Mouse (Mus musculus) embryonic facial prominence, embryonic 15.5 days (tissue): ENCODE measurements around the gene Acbd4. TPM values are rescaled to one million over a fixed set of nuclear protein-coding genes. Genes with fewer than 3 reads are reported as not detected.
A peak's percentile ranks its signal among the peaks of the same experiment; 100 is the strongest.

Experiments
- ATAC-seq: fragments of 200-750 bp; cut with Nextera tagmentation; 2 replicates; pipeline ENCODE4 v1.8.0; 2017; ENCODE audit warnings: low read depth, moderate TSS enrichment; ENCODE audit not compliant: insufficient number of reproducible peaks, low FRiP score, low TSS enrichment
- H3K27ac ChIP-seq: fragments of 300-500 bp; sonication (generic); replicated peaks from 2 replicates; pipeline ENCODE4 v1.5.1; 2015; ENCODE audit warnings: mild to moderate bottlenecking, inconsistent platforms
- H3K27me3 ChIP-seq: fragments of 300-500 bp; sonication (generic); 2 replicates; pipeline ENCODE4 v1.6.1; 2015; ENCODE audit warnings: inconsistent platforms
- H3K36me3 ChIP-seq: fragments of 300-500 bp; sonication (generic); 2 replicates; pipeline ENCODE4 v1.6.1; 2015; ENCODE audit warnings: mild to moderate bottlenecking, inconsistent platforms
- H3K4me1 ChIP-seq: fragments of 300-500 bp; sonication (generic); 2 replicates; pipeline ENCODE4 v1.6.1; 2015; ENCODE audit warnings: inconsistent platforms
- H3K4me2 ChIP-seq: fragments of 300-500 bp; sonication (generic); replicated peaks from 2 replicates; pipeline ENCODE4 v1.6.1; 2015; ENCODE audit warnings: mild to moderate bottlenecking, inconsistent platforms
- H3K4me3 ChIP-seq: fragments of 300-500 bp; sonication (generic); replicated peaks from 2 replicates; pipeline ENCODE4 v1.5.1; 2015; ENCODE audit warnings: mild to moderate bottlenecking, inconsistent platforms
- H3K9ac ChIP-seq: fragments of 300-500 bp; sonication (generic); 2 replicates; pipeline ENCODE4 v1.6.1; 2015; ENCODE audit warnings: inconsistent platforms
- H3K9me3 ChIP-seq: fragments of 300-500 bp; sonication (generic); replicated peaks from 2 replicates; pipeline ENCODE4 v1.6.1; 2016; ENCODE audit warnings: inconsistent platforms
- WGBS: fragments of 180-500 bp; shearing (Covaris S2); methylation state at CpG from one replicate; pipeline ENCODE4 v1.1.7; 2015; 5-methylcytosine and 5-hydroxymethylcytosine counted together
- polyA plus RNA-seq: library from polyadenylated mRNA; unstranded; fragments of >200 nt; fragmentation: Nextera tagmentation; extraction: Ambion mirVana; gene quantifications from 2 replicates; pipeline ENCODE4 v1.2.1, GENCODE M21; 2015

Acbd4 gene
- polyA plus RNA-seq, 1 experiment from 2014 or later = 23.4 TPM

GRCm38 (mm10) chr11:103114270-103114943 is 12.9 kb downstream of the Acbd4 start:
- Histone ChIP-seq H3K36me3 (no peaks in the 10 kb centered on the region), H3K27me3 (no peaks in the 10 kb centered on the region), H3K4me2 (peak overlapping the region; percentile 72), H3K4me1 (peaks cover 43% of the 10 kb centered on the region), H3K27ac (peak overlapping the region; percentile 96), H3K4me3 (peak overlapping the region; percentile 69), H3K9ac (peak overlapping the region; percentile 58; the same call in 1 of the 2 replicates), H3K9me3 (no peaks in the 10 kb centered on the region)
- WGBS = 84% methylated on average over 11 of the region's 11 CpGs
- no peak for ATAC-seq

- H3K36me3 ChIP-seq = no peaks in the 10 kb centered on the region
- H3K9me3 ChIP-seq = no peaks in the 10 kb centered on the region
- no peaks in the 10 kb centered on the region for H3K27me3 ChIP-seq
- H3K4me1 ChIP-seq = peaks cover 43% of the 10 kb centered on the region
- H3K9ac ChIP-seq = peak overlapping the region; percentile 58
- ATAC-seq = peak; percentile 63
- H3K27ac ChIP-seq = peak overlapping the region; percentile 96
- peak overlapping the region; percentile 72 for H3K4me2 ChIP-seq
- peak overlapping the region; percentile 69 for H3K4me3 ChIP-seq
- WGBS = under 1% methylated on average over 34 of the region's 34 CpGs
These were observed 13.9 kb downstream of the Acbd4 start for GRCm38 (mm10) chr11:103115163-103116007.

- Histone ChIP-seq H3K27me3 (no peaks in the 10 kb centered on the region), H3K4me1 (peaks cover 41% of the 10 kb centered on the region), H3K9me3 (no peaks in the 10 kb centered on the region), H3K4me3 (peak within 1 kb of the TSS; percentile 69), H3K27ac (peak within 1 kb of the TSS; percentile 96), H3K9ac (peak within 1 kb of the TSS; percentile 63), H3K36me3 (no peaks in the 10 kb centered on the region), H3K4me2 (peak within 1 kb of the TSS; percentile 72)
- WGBS = under 1% methylated on average over 52 of the region's 53 CpGs
- ATAC-seq = peak; percentile 95
These were observed 14.7 kb downstream of the Acbd4 start, which contains the start of gene Hexim1 for GRCm38 (mm10) chr11:103116008-103116818. Gene Hexim1, plus strand, starts transcription at chr11:103116231.

GRCm38 (mm10) chr11:103116959-103117590 is 15.6 kb downstream of the Acbd4 start:
- H3K27ac ChIP-seq = peak overlapping the region; percentile 95
- H3K36me3 ChIP-seq = no peaks in the 10 kb centered on the region
- peak overlapping the region; percentile 63 for H3K9ac ChIP-seq
- H3K4me1 ChIP-seq = peaks cover 33% of the 10 kb centered on the region
- no peaks in the 10 kb centered on the region for H3K9me3 ChIP-seq
- peak overlapping the region; percentile 72 for H3K4me2 ChIP-seq
- WGBS = 0% methylated on average over 35 of the region's 35 CpGs
- H3K4me3 ChIP-seq = peak overlapping the region; percentile 69
- no peaks in the 10 kb centered on the region for H3K27me3 ChIP-seq
- ATAC-seq = 0 out of 2 replicates have a peak, but pooled peaks have one; percentile 20

GRCm38 (mm10) chr11:103117591-103118009 is 16.1 kb downstream of the Acbd4 start:
- Histone ChIP-seq H3K4me2 (peak overlapping the region; percentile 72), H3K27ac (peak overlapping the region; percentile 95), H3K4me3 (peak overlapping the region; percentile 69), H3K27me3 (no peaks in the 10 kb centered on the region), H3K9me3 (no peaks in the 10 kb centered on the region), H3K36me3 (no peaks in the 10 kb centered on the region), H3K9ac (peak overlapping the region; percentile 63), H3K4me1 (peaks cover 27% of the 10 kb centered on the region)
- no peak for ATAC-seq
- under 1% methylated on average over 38 of the region's 38 CpGs for WGBS

GRCm38 (mm10) chr11:103118866-103119265 is 17.4 kb downstream of the Acbd4 start:
- H3K4me1 ChIP-seq = peaks cover 17% of the 10 kb centered on the region
- H3K27me3 ChIP-seq = no peaks in the 10 kb centered on the region
- 73% methylated on average over 2 of the region's 2 CpGs for WGBS
- H3K9ac ChIP-seq = 0 out of 2 replicates have a peak overlapping the region, but pooled peaks have one; percentile 2
- no peaks in the 10 kb centered on the region for H3K36me3 ChIP-seq
- no peak overlapping the region for H3K27ac ChIP-seq
- ATAC-seq = no peak
- H3K4me2 ChIP-seq = peak overlapping the region; percentile 72
- H3K4me3 ChIP-seq = peak overlapping the region; percentile 69
- no peaks in the 10 kb centered on the region for H3K9me3 ChIP-seq

- Histone ChIP-seq H3K27me3 (no peaks in the 10 kb centered on the region), H3K27ac (no peak overlapping the region), H3K4me1 (peaks cover 10% of the 10 kb centered on the region), H3K9me3 (no peaks in the 10 kb centered on the region), H3K4me2 (no peak overlapping the region), H3K4me3 (no peak overlapping the region), H3K36me3 (no peaks in the 10 kb centered on the region), H3K9ac (no peak overlapping the region)
- ATAC-seq = no peak
- WGBS = 37% methylated on average over 5 of the region's 5 CpGs
These were observed 18.1 kb downstream of the Acbd4 start for GRCm38 (mm10) chr11:103119609-103120008.

GRCm38 (mm10) chr11:103120315-103120714 is 18.8 kb downstream of the Acbd4 start:
- no peak overlapping the region for H3K27ac ChIP-seq
- H3K4me2 ChIP-seq = no peak overlapping the region
- H3K36me3 ChIP-seq = no peaks in the 10 kb centered on the region
- no peak overlapping the region for H3K4me3 ChIP-seq
- peaks cover 8% of the 10 kb centered on the region for H3K4me1 ChIP-seq
- no peaks in the 10 kb centered on the region for H3K9me3 ChIP-seq
- no peak overlapping the region for H3K9ac ChIP-seq
- 43% methylated on average over 5 of the region's 5 CpGs for WGBS
- no peaks in the 10 kb centered on the region for H3K27me3 ChIP-seq
- no peak for ATAC-seq

GRCm38 (mm10) chr11:103131701-103132575 is 30.5 kb downstream of the Acbd4 start, which contains the start of gene Hexim2:
Gene Hexim2, plus strand, starts transcription at chr11:103132429.
- WGBS = 0% methylated on average over 39 of the region's 39 CpGs
- H3K27me3 ChIP-seq = no peaks in the 10 kb centered on the region
- H3K4me1 ChIP-seq = peaks cover 31% of the 10 kb centered on the region
- H3K4me3 ChIP-seq = peak within 1 kb of the TSS; percentile 80
- peak within 1 kb of the TSS; percentile 65 for H3K4me2 ChIP-seq
- ATAC-seq = peak; percentile 63
- peak within 1 kb of the TSS; percentile 98 for H3K9ac ChIP-seq
- H3K36me3 ChIP-seq = no peaks in the 10 kb centered on the region
- H3K9me3 ChIP-seq = no peaks in the 10 kb centered on the region
- peak within 1 kb of the TSS; percentile 98 for H3K27ac ChIP-seq
